Mouse (Mus musculus) heart, adult 2 months (tissue): ENCODE results near the gene Dyrk1b. TPM values are rescaled to one million over a fixed set of nuclear protein-coding genes. Genes with fewer than 3 reads are reported as not detected.

Experiments
- DNase-seq, 2 experiments: peaks; one replicate each; pipeline ENCODE4 v3.0.0; 2021
- H3K27ac ChIP-seq: fragments of 200-600 bp; 2 replicates; pipeline ENCODE4 v1.8.1; 2022
- H3K27me3 ChIP-seq: fragments of 200-500 bp; 2 replicates; pipeline ENCODE4 v1.6.1; 2012; ENCODE audit warnings: mild to moderate bottlenecking, low read length, inconsistent platforms, mixed read lengths; ENCODE audit not compliant: control insufficient read depth, insufficient read depth
- H3K36me3 ChIP-seq: fragments of 200-500 bp; 2 replicates; pipeline ENCODE4 v1.6.1; 2012; ENCODE audit warnings: low read length, inconsistent platforms; ENCODE audit not compliant: control insufficient read depth, insufficient read depth
- H3K4me1 ChIP-seq: fragments of 200-500 bp; 2 replicates; pipeline ENCODE4 v1.6.1; 2011; ENCODE audit warnings: low read length; ENCODE audit not compliant: control insufficient read depth, insufficient read depth
- H3K4me3 ChIP-seq: fragments of 200-600 bp; 2 replicates; pipeline ENCODE4 v1.8.1; 2022
- H3K79me2 ChIP-seq: fragments of 200-500 bp; replicated peaks from 2 replicates; pipeline ENCODE4 v1.6.1; 2012; ENCODE audit warnings: mild to moderate bottlenecking, inconsistent platforms, low read length, moderate library complexity, mixed read lengths; ENCODE audit not compliant: control insufficient read depth, insufficient read depth
- H3K9ac ChIP-seq: fragments of 200-500 bp; 2 replicates; pipeline ENCODE4 v1.6.1; 2012; ENCODE audit warnings: low read depth, mild to moderate bottlenecking, control low read depth, inconsistent platforms, low read length, mixed read lengths
- CTCF ChIP-seq: fragments of 200-600 bp; IDR thresholded peaks from 2 replicates; pipeline ENCODE4 v1.8.1; 2022; ENCODE audit warnings: antibody characterized with exemption, mild to moderate bottlenecking, moderate library complexity
- EP300 ChIP-seq: fragments of 200-500 bp; IDR thresholded peaks from 2 replicates; pipeline ENCODE4 v1.6.1; 2011; ENCODE audit warnings: low read depth, low read length, control low read depth; ENCODE audit not compliant: insufficient read depth
- POLR2A ChIP-seq: fragments of 200-500 bp; IDR thresholded peaks from 2 replicates; pipeline ENCODE4 v1.6.1; 2011; ENCODE audit warnings: mild to moderate bottlenecking, low read depth, low read length, control low read depth; ENCODE audit not compliant: insufficient read depth
- WGBS: fragments of 180-500 bp; shearing (Covaris S2); methylation state at CpG from one replicate; pipeline ENCODE4 v1.1.7; 2018; 5-methylcytosine and 5-hydroxymethylcytosine counted together
- intact Hi-C: fragments of 180-260 bp; cut with DNase I; formaldehyde crosslinking; loops from one replicate; pipeline ENCODE4 v1.15.1; 2025
- polyA plus RNA-seq: library from polyadenylated mRNA; depleted of rRNA; stranded (reverse); fragments of >200 nt; gene quantifications from 2 replicates; pipeline ENCODE4 v1.2.3, GENCODE M21; 2012
- total RNA-seq, 2 experiments: library from RNA; stranded (reverse); gene quantifications; 2 replicates each; pipeline ENCODE4 v1.2.3; 2021

The Dyrk1b gene
- total and polyA plus RNA-seq, 3 experiments: 28.0 to 30.1 (median 28.3) TPM

GRCm38 (mm10) chr7:28196528-28196927 is 17.3 kb downstream of the Dyrk1b start:
- Histone ChIP-seq H3K9ac (no peak overlapping the region), H3K4me3 (no peak overlapping the region), H3K27ac (no peak overlapping the region), H3K27me3 (no peaks in the 10 kb centered on the region), H3K79me2 (no peaks in the 10 kb centered on the region), H3K4me1 (no peaks in the 10 kb centered on the region), H3K36me3 (no peaks in the 10 kb centered on the region)
- intact Hi-C loops: no loop called here
- 74% methylated on average over 14 of the region's 14 CpGs for WGBS
- peak in 1 of 2 experiments; percentile 29 for DNase-seq
- TF ChIP-seq POLR2A: no peak
- no peak for TF ChIP-seq CTCF
- TF ChIP-seq EP300: no peak

- H3K4me3 ChIP-seq: no peak overlapping the region
- H3K27ac ChIP-seq: no peak overlapping the region
- no peaks in the 10 kb centered on the region for H3K79me2 ChIP-seq
- no peak for TF ChIP-seq POLR2A
- TF ChIP-seq CTCF: no peak
- TF ChIP-seq EP300: no peak
- no peaks in the 10 kb centered on the region for H3K4me1 ChIP-seq
- no peaks in the 10 kb centered on the region for H3K27me3 ChIP-seq
- 57% methylated on average over 4 of the region's 4 CpGs for WGBS
- intact Hi-C loops: no loop called here
- no peak overlapping the region for H3K9ac ChIP-seq
- no peaks in the 10 kb centered on the region for H3K36me3 ChIP-seq
- DNase-seq: no peak
Measured at GRCm38 (mm10) chr7:28199054-28199453, 19.8 kb downstream of the Dyrk1b start.

- TF ChIP-seq CTCF (no peak), POLR2A (no peak), EP300 (no peak)
- Histone ChIP-seq H3K27me3 (no peaks in the 10 kb centered on the region), H3K9ac (no peak overlapping the region), H3K36me3 (no peaks in the 10 kb centered on the region), H3K4me3 (no peak overlapping the region), H3K4me1 (no peaks in the 10 kb centered on the region), H3K79me2 (no peaks in the 10 kb centered on the region), H3K27ac (no peak overlapping the region)
- WGBS: 61% methylated on average over 19 of the region's 19 CpGs
- no peak for DNase-seq
- intact Hi-C loops: no loop called here
Measured at GRCm38 (mm10) chr7:28203207-28204108, 24.2 kb downstream of the Dyrk1b start.

- Histone ChIP-seq H3K27ac (no peak overlapping the region), H3K9ac (no peak overlapping the region), H3K4me1 (no peaks in the 10 kb centered on the region), H3K36me3 (no peaks in the 10 kb centered on the region), H3K27me3 (no peaks in the 10 kb centered on the region), H3K4me3 (no peak overlapping the region), H3K79me2 (no peaks in the 10 kb centered on the region)
- WGBS: 61% methylated on average over 4 of the region's 4 CpGs
- TF ChIP-seq CTCF (peak; percentile 58), POLR2A (no peak)
- intact Hi-C loops: loop anchor here (2.0 kb wide), 1 partner anchor 25 kb away; no protein-coding TSS in a partner anchor
- DNase-seq: no peak
Measured at GRCm38 (mm10) chr7:28206044-28206600, 26.9 kb downstream of the Dyrk1b start.

- WGBS: 33% methylated on average over 12 of the region's 12 CpGs
- peak overlapping the region; percentile 37; the same call in 1 of the 2 replicates for H3K9ac ChIP-seq
- intact Hi-C loops: no loop called here
- peak overlapping the region; percentile 34; the same call in 1 of the 2 replicates for H3K27ac ChIP-seq
- no peak for DNase-seq
- no peaks in the 10 kb centered on the region for H3K4me1 ChIP-seq
- no peaks in the 10 kb centered on the region for H3K27me3 ChIP-seq
- peak overlapping the region; percentile 33; the same call in 1 of the 2 replicates for H3K4me3 ChIP-seq
- no peaks in the 10 kb centered on the region for H3K79me2 ChIP-seq
- H3K36me3 ChIP-seq: no peaks in the 10 kb centered on the region
- TF ChIP-seq EP300 (no peak), CTCF (no peak), POLR2A (no peak)
Measured at GRCm38 (mm10) chr7:28208396-28208987, 29.2 kb downstream of the Dyrk1b start.
